Mouse (Mus musculus) thymus, adult 2 months (tissue): ENCODE data around the gene Intu.

ENCODE experiments used
- CTCF ChIP-seq: fragments of 200-500 bp; IDR thresholded peaks from 2 replicates; pipeline ENCODE4 v1.5.1; 2012; ENCODE audit warnings: mild to moderate bottlenecking, control low read depth, low read length, moderate library complexity, borderline replicate concordance; ENCODE audit not compliant: control insufficient read depth, poor library complexity, insufficient read depth; ENCODE audit errors: extremely low read depth
- POLR2A ChIP-seq: fragments of 200-500 bp; IDR thresholded peaks from 2 replicates; pipeline ENCODE4 v1.6.1; 2012; ENCODE audit warnings: mild to moderate bottlenecking, low read length, control low read depth, moderate library complexity; ENCODE audit not compliant: control insufficient read depth, poor library complexity, insufficient read depth; ENCODE audit errors: extremely low read depth

GRCm38 (mm10) chr3:40695162-40695561, 164.1 kb downstream of the Intu start:
- TF ChIP-seq CTCF = no peak
- no peak for TF ChIP-seq POLR2A
